Mouse (Mus musculus) B cell, adult 2 months (primary cell): ENCODE data around the gene Pgam2.
A peak's percentile ranks its signal among the peaks of the same experiment; 100 is the strongest.

ENCODE experiments used
- DNase-seq, 2 experiments: peaks; one replicate each; pipeline ENCODE4 v3.0.0; 2022

Pgam2 gene

GRCm38 (mm10) chr11:5805711-5806110, 2.2 kb upstream of the Pgam2 start:
- DNase-seq = no peak

GRCm38 (mm10) chr11:5804174-5804573, 641 bp upstream of the Pgam2 start:
- no peak for DNase-seq

- no peak for DNase-seq
Observed at GRCm38 (mm10) chr11:5802457-5803217, 896 bp downstream of the Pgam2 start.

- no peak for DNase-seq
Observed at GRCm38 (mm10) chr11:5802005-5802404, 1.5 kb downstream of the Pgam2 start.

- DNase-seq = no peak
Observed at GRCm38 (mm10) chr11:5801511-5801910, 2.0 kb downstream of the Pgam2 start.

- no peak for DNase-seq
Observed at GRCm38 (mm10) chr11:5799621-5800490, 3.7 kb downstream of the Pgam2 start.

GRCm38 (mm10) chr11:5797928-5798327, 5.6 kb downstream of the Pgam2 start:
- DNase-seq = no peak

GRCm38 (mm10) chr11:5797371-5797770, 6.2 kb downstream of the Pgam2 start:
- no peak for DNase-seq

GRCm38 (mm10) chr11:5796939-5797338, 6.6 kb downstream of the Pgam2 start:
- DNase-seq = no peak

GRCm38 (mm10) chr11:5795706-5796105, 7.8 kb downstream of the Pgam2 start:
- DNase-seq = no peak

- DNase-seq = no peak
Observed at GRCm38 (mm10) chr11:5795290-5795689, 8.2 kb downstream of the Pgam2 start.

- no peak for DNase-seq
Observed at GRCm38 (mm10) chr11:5790431-5790830, 13.1 kb downstream of the Pgam2 start.

GRCm38 (mm10) chr11:5789754-5790333, 13.7 kb downstream of the Pgam2 start:
- DNase-seq = peak; percentile 60 to 69

GRCm38 (mm10) chr11:5789071-5789753, 14.3 kb downstream of the Pgam2 start:
- peak; percentile 63 to 64 for DNase-seq

GRCm38 (mm10) chr11:5788056-5789014, 15.2 kb downstream of the Pgam2 start, which contains the start of gene Dbnl:
Gene Dbnl, plus strand, starts transcription at chr11:5788488.
- peak; percentile 99 for DNase-seq

GRCm38 (mm10) chr11:5787671-5788055, 15.9 kb downstream of the Pgam2 start:
- DNase-seq = peak in 1 of 2 experiments; percentile 4

GRCm38 (mm10) chr11:5785732-5786131, 17.8 kb downstream of the Pgam2 start:
- no peak for DNase-seq

GRCm38 (mm10) chr11:5782199-5782944, 21.2 kb downstream of the Pgam2 start:
- DNase-seq = peak in 1 of 2 experiments; percentile 7

- DNase-seq = no peak
Observed at GRCm38 (mm10) chr11:5780035-5780499, 23.5 kb downstream of the Pgam2 start.

GRCm38 (mm10) chr11:5778481-5778880, 25.1 kb downstream of the Pgam2 start:
- DNase-seq = peak; percentile 25 to 31

GRCm38 (mm10) chr11:5766019-5766418, 37.5 kb downstream of the Pgam2 start:
- no peak for DNase-seq
